Mouse (Mus musculus) B cell, adult 62 days (primary cell): Measurements from ENCODE around the gene Gm5751. TPM values are rescaled to one million over a fixed set of nuclear protein-coding genes. Genes with fewer than 3 reads are reported as not detected.

Source experiments
- total RNA-seq: library from RNA; stranded (reverse); gene quantifications from 4 replicates; pipeline ENCODE4 v1.2.4, GENCODE M21; 2023

Gm5751 gene
- total RNA-seq, result not detected in 4 replicates

DNA sequence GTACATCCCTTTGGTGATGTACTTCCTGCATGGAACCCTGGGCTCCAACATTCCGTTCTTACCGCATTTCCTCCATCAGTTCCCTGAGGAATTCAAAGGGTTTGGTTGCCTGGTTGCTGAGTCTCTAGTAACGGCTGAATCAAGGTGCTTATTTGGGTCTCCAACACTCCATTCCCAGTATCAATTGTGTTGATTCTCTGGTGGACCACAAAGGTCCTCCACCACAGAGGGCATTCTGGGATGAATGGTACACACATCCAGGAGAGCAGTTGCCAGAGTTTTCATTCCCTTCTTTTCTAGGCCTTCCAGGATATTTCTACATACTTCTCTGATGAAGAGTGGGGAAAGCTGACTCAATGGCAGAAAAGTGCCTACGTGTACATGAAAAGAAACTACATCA, at the start of gene Gm5751:
Gene Gm5751, plus strand, starts transcription at position 301 of the 400 bp plus-strand sequence.

DNA sequence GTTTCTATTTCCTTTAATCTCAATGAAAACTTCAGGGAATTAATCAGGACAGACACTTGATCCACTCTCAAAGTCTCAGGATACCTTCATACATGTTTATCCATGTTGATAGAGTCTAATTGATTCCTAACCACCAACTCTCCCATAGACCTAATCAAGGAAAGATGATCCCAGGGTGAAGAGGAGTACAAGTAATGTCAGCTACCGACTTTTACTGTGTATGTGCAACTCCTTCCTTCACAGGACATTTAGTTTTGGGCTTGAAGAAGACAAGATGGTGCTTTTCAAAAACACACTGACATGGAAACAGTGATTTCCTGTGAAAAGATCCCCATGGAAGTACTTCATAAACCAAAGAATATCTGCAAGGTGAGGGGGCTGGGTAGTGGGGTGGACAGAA, 30.4 kb upstream of the Gm5751 start, which contains the start of gene Gm6592:
Gene Gm6592, plus strand, starts transcription at position 301 of the 400 bp plus-strand sequence.

DNA sequence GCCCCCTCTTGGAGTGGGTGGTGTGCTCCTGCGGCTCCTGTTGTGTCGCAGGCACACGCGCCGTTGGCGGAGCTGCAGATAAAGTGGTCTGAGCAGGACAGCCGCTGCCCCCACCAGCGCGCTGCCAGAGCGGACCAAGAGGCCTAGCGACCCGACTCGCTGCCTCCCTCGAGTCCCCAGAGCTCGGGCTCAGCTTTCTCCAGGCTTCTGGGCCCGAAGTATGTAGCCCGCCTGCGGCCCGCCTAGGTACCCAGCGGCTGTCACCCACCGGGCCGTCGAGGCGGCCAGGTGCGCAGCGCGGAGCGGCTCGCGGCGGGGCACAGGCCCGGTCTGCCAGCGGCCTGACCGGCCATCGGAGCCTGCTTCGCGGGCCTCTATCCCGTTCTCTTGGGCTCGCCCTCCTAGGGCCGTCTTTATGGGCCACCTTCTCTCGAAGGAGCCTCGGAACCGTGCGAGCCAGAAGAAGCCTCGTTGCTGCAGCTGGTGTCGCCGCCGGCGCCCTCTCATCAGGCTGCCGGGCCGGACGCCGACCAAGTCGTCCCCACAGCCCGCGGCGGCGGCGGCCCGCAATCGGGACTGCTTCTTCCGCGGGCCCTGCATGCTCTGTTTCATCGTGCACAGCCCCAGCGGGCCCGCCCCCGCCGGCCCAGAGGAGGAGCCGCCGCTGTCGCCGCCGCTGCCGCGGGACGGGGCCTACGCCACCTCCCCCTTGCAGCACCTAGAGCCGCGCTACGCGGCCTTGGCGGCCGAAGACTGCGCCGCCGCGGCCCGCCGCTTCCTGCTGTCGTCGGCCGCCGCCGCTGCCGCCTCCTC, 18.5 kb downstream of the Gm5751 start, which contains the start of gene B630019K06Rik:
Gene B630019K06Rik, plus strand, starts transcription at position 40 of the 813 bp plus-strand sequence.

Other genes starting within 250 kb of the Gm5751 start
- gene Ssxb8, start 183.4 kb upstream of the Gm5751 start, total RNA-seq, result not detected in 4 replicates
- not detected in 4 replicates for gene Ssx9, start 125.8 kb upstream of the Gm5751 start, total RNA-seq
- gene Ssxb5, start 70.6 kb upstream of the Gm5751 start, total RNA-seq, result not detected in 4 replicates
- not detected in 4 replicates for gene Gm6592, start 30.3 kb upstream of the Gm5751 start, total RNA-seq
- gene B630019K06Rik, start 18.1 kb downstream of the Gm5751 start, total RNA-seq, result 0.30 to 0.58 TPM (median 0.43 TPM) in 3 of 4 replicates, not detected in the other
- not detected in 4 replicates for gene Fthl17b, start 88.7 kb downstream of the Gm5751 start, total RNA-seq
- gene Fthl17c, start 102.3 kb downstream of the Gm5751 start, total RNA-seq, result not detected in 4 replicates
- not detected in 4 replicates for gene Fthl17d, start 112.5 kb downstream of the Gm5751 start, total RNA-seq
- gene Fthl17e, start 159.2 kb downstream of the Gm5751 start, total RNA-seq, result not detected in 4 replicates
- not detected in 4 replicates for gene Fthl17f, start 188.8 kb downstream of the Gm5751 start, total RNA-seq
- gene 4930402K13Rik, start 230.3 kb downstream of the Gm5751 start, total RNA-seq, result not detected in 4 replicates